Mouse (Mus musculus): ENCODE results near the gene 2900026A02Rik.

GRCm38 (mm10) chr5:113113120-113113519, 107.9 kb downstream of the 2900026A02Rik start:
- no peak for TF ChIP-seq POLR2A (IDR thresholded peaks at IDR 0.05; ENCODE audit: low read depth, low read length)
- TF ChIP-seq CTCF (IDR thresholded peaks at IDR 0.05; ENCODE audit: borderline replicate concordance, insufficient read depth, low read length) = no peak
